Mouse (Mus musculus) embryonic facial prominence, embryonic 14.5 days (tissue): Measurements from ENCODE around the gene Nat9. TPM values are rescaled to one million over a fixed set of nuclear protein-coding genes. Genes with fewer than 3 reads are reported as not detected.

Experiments
- ATAC-seq: fragments of 200-750 bp; cut with Nextera tagmentation; 2 replicates; pipeline ENCODE4 v1.8.0; 2017; ENCODE audit warnings: low read depth, moderate number of reproducible peaks, moderate TSS enrichment
- DNase-seq: peaks from one replicate; pipeline ENCODE4 v3.0.0-alpha.2; 2015; ENCODE audit warnings: low spot score
- H3K27ac ChIP-seq: fragments of 300-500 bp; sonication (generic); replicated peaks from 2 replicates; pipeline ENCODE4 v1.5.1; 2014; ENCODE audit warnings: low read depth, mild to moderate bottlenecking, low read length, moderate library complexity
- H3K27me3 ChIP-seq: fragments of 300-500 bp; sonication (generic); replicated peaks from 2 replicates; pipeline ENCODE4 v1.6.1; 2014; ENCODE audit warnings: low read length; ENCODE audit not compliant: control insufficient read depth, insufficient read depth
- H3K36me3 ChIP-seq: fragments of 300-500 bp; sonication (generic); 2 replicates; pipeline ENCODE4 v1.6.1; 2014; ENCODE audit warnings: low read length, mixed read lengths; ENCODE audit not compliant: control insufficient read depth, insufficient read depth
- H3K4me1 ChIP-seq: fragments of 300-500 bp; sonication (generic); 2 replicates; pipeline ENCODE4 v1.6.1; 2014; ENCODE audit warnings: antibody characterized with exemption, low read length; ENCODE audit not compliant: control insufficient read depth, insufficient read depth
- H3K4me2 ChIP-seq: fragments of 300-500 bp; sonication (generic); 2 replicates; pipeline ENCODE4 v1.6.1; 2014; ENCODE audit warnings: low read depth, mild to moderate bottlenecking, low read length, moderate library complexity, mixed read lengths
- H3K4me3 ChIP-seq: fragments of 300-500 bp; sonication (generic); 2 replicates; pipeline ENCODE4 v1.5.1; 2014; ENCODE audit warnings: low read depth, mild to moderate bottlenecking, low read length
- H3K9ac ChIP-seq: fragments of 300-500 bp; sonication (generic); 2 replicates; pipeline ENCODE4 v1.6.1; 2014; ENCODE audit warnings: low read depth, mild to moderate bottlenecking, low read length, moderate library complexity, mixed read lengths
- H3K9me3 ChIP-seq: fragments of 300-500 bp; sonication (generic); 2 replicates; pipeline ENCODE4 v1.6.1; 2016; ENCODE audit warnings: low read length; ENCODE audit not compliant: control insufficient read depth
- WGBS: fragments of 180-500 bp; shearing (Covaris S2); extraction: QIAGEN DNeasy Blood & Tissue Kit; methylation state at CpG from one replicate; pipeline ENCODE4 v1.1.7; 2014; 5-methylcytosine and 5-hydroxymethylcytosine counted together
- polyA plus RNA-seq: library from polyadenylated mRNA; unstranded; fragments of >200 nt; fragmentation: Nextera tagmentation; extraction: Ambion mirVana; gene quantifications from 2 replicates; pipeline ENCODE4 v1.2.1, GENCODE M21; 2014

Gene Nat9
- polyA plus RNA-seq, 1 experiment from 2014 or later = 20.0 TPM

GRCm38 (mm10) chr11:115208776-115209732 lies 21.4 kb upstream of the Nat9 start:
- DNase-seq (no peak), ATAC-seq (0 out of 2 replicates have a peak, but pooled peaks have one; percentile 16)
- peaks cover 38% of the 10 kb centered on the region; the same call in 1 of the 2 replicates for H3K36me3 ChIP-seq
- H3K27ac ChIP-seq = no peak overlapping the region
- H3K27me3 ChIP-seq = no peaks in the 10 kb centered on the region
- H3K9me3 ChIP-seq = no peaks in the 10 kb centered on the region
- no peaks in the 10 kb centered on the region; the same call in 1 of the 2 replicates for H3K4me1 ChIP-seq
- H3K9ac ChIP-seq = 0 out of 2 replicates have a peak overlapping the region, but pooled peaks have one; percentile 5
- no peak overlapping the region for H3K4me2 ChIP-seq
- no peak overlapping the region for H3K4me3 ChIP-seq
- WGBS = 70% methylated on average over 25 of the region's 25 CpGs

- no peaks in the 10 kb centered on the region for H3K27me3 ChIP-seq
- DNase-seq (no peak), ATAC-seq (no peak)
- no peaks in the 10 kb centered on the region for H3K9me3 ChIP-seq
- H3K9ac ChIP-seq = no peak overlapping the region
- no peak overlapping the region for H3K4me2 ChIP-seq
- WGBS = 77% methylated on average over 12 of the region's 12 CpGs
- H3K4me1 ChIP-seq = no peaks in the 10 kb centered on the region; the same call in 1 of the 2 replicates
- H3K4me3 ChIP-seq = no peak overlapping the region
- no peak overlapping the region for H3K27ac ChIP-seq
- H3K36me3 ChIP-seq = peaks cover 38% of the 10 kb centered on the region; the same call in 1 of the 2 replicates
Measured at GRCm38 (mm10) chr11:115208126-115208525, 20.5 kb upstream of the Nat9 start.

- peaks cover 36% of the 10 kb centered on the region; the same call in 1 of the 2 replicates for H3K36me3 ChIP-seq
- no peak overlapping the region for H3K27ac ChIP-seq
- WGBS = 91% methylated on average over 9 of the region's 9 CpGs
- no peak overlapping the region for H3K9ac ChIP-seq
- no peak for ATAC-seq
- no peak overlapping the region for H3K4me3 ChIP-seq
- no peak for DNase-seq
- H3K4me1 ChIP-seq = no peaks in the 10 kb centered on the region
- no peaks in the 10 kb centered on the region for H3K27me3 ChIP-seq
- no peaks in the 10 kb centered on the region for H3K9me3 ChIP-seq
- H3K4me2 ChIP-seq = no peak overlapping the region
Measured at GRCm38 (mm10) chr11:115202756-115203155, 15.1 kb upstream of the Nat9 start.

- Histone ChIP-seq H3K9ac (no peak overlapping the region), H3K36me3 (peaks cover 36% of the 10 kb centered on the region; the same call in 1 of the 2 replicates), H3K4me3 (no peak overlapping the region), H3K27me3 (no peaks in the 10 kb centered on the region), H3K27ac (no peak overlapping the region), H3K4me2 (no peak overlapping the region), H3K4me1 (no peaks in the 10 kb centered on the region), H3K9me3 (no peaks in the 10 kb centered on the region)
- ATAC-seq (peak; percentile 89), DNase-seq (peak; percentile 81)
- WGBS = 18% methylated on average over 12 of the region's 12 CpGs
Measured at GRCm38 (mm10) chr11:115202316-115202715, 14.7 kb upstream of the Nat9 start.

GRCm38 (mm10) chr11:115200520-115200919 lies 12.9 kb upstream of the Nat9 start:
- ATAC-seq (no peak), DNase-seq (no peak)
- no peak overlapping the region for H3K4me2 ChIP-seq
- no peaks in the 10 kb centered on the region for H3K4me1 ChIP-seq
- H3K36me3 ChIP-seq = peaks cover 24% of the 10 kb centered on the region; the same call in 1 of the 2 replicates
- H3K27ac ChIP-seq = no peak overlapping the region
- no peaks in the 10 kb centered on the region for H3K9me3 ChIP-seq
- H3K27me3 ChIP-seq = no peaks in the 10 kb centered on the region
- H3K9ac ChIP-seq = no peak overlapping the region
- H3K4me3 ChIP-seq = no peak overlapping the region
- 78% methylated on average over 3 of the region's 4 CpGs for WGBS

GRCm38 (mm10) chr11:115198932-115199384 lies 11.3 kb upstream of the Nat9 start:
- no peak for DNase-seq
- Histone ChIP-seq H3K36me3 (peaks cover 14% of the 10 kb centered on the region; the same call in 1 of the 2 replicates), H3K4me1 (no peaks in the 10 kb centered on the region), H3K27me3 (no peaks in the 10 kb centered on the region), H3K27ac (no peak overlapping the region), H3K4me2 (no peak overlapping the region), H3K9ac (no peak overlapping the region), H3K4me3 (no peak overlapping the region), H3K9me3 (no peaks in the 10 kb centered on the region)
- no peak for ATAC-seq
- WGBS = 65% methylated on average over 12 of the region's 12 CpGs

- Histone ChIP-seq H3K9ac (no peak overlapping the region), H3K4me2 (no peak overlapping the region), H3K4me1 (no peaks in the 10 kb centered on the region), H3K27ac (no peak overlapping the region), H3K9me3 (no peaks in the 10 kb centered on the region), H3K27me3 (no peaks in the 10 kb centered on the region), H3K4me3 (no peak overlapping the region), H3K36me3 (peaks cover 14% of the 10 kb centered on the region; the same call in 1 of the 2 replicates)
- ATAC-seq = no peak
- DNase-seq = no peak
- 72% methylated on average over 8 of the region's 8 CpGs for WGBS
Measured at GRCm38 (mm10) chr11:115197558-115197957, 9.9 kb upstream of the Nat9 start.

- DNase-seq = no peak
- no peaks in the 10 kb centered on the region for H3K27me3 ChIP-seq
- WGBS = 85% methylated on average over 5 of the region's 5 CpGs
- no peak overlapping the region for H3K4me3 ChIP-seq
- no peak overlapping the region for H3K4me2 ChIP-seq
- H3K9ac ChIP-seq = no peak overlapping the region
- no peak overlapping the region for H3K27ac ChIP-seq
- H3K4me1 ChIP-seq = no peaks in the 10 kb centered on the region
- no peaks in the 10 kb centered on the region for H3K9me3 ChIP-seq
- peaks cover 10% of the 10 kb centered on the region; the same call in 1 of the 2 replicates for H3K36me3 ChIP-seq
- ATAC-seq = no peak
Measured at GRCm38 (mm10) chr11:115195933-115196332, 8.3 kb upstream of the Nat9 start.
